Mouse (Mus musculus): ENCODE measurements around the gene Obp1a. TPM values are rescaled to one million over a fixed set of nuclear protein-coding genes. Genes with fewer than 3 reads are reported as not detected.

Gene Obp1a
- not detected for total RNA-seq (2021)

DNA sequence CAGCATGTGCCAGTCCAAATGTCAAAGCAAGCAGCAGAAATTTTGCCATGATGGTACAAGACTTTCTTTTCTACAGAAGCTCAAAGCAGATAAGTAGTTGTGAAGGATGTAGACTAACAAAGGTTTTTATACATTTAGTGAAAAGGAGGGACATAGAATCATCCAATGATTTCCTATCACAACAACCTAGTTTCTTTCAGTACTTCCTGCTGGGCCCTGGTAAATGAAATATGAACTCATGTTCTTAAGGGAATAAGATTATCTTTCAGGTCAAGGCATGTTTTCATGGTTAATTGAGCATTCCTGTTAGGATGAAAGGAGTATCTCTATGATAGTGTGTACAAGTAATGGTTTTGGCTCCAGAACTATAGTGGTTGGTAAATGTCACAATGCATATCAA lies at the start of gene Obp1a:
Gene Obp1a (minus strand): TSS at position 101 of the 400 bp plus-strand sequence.
- no peak for DNase-seq

DNA sequence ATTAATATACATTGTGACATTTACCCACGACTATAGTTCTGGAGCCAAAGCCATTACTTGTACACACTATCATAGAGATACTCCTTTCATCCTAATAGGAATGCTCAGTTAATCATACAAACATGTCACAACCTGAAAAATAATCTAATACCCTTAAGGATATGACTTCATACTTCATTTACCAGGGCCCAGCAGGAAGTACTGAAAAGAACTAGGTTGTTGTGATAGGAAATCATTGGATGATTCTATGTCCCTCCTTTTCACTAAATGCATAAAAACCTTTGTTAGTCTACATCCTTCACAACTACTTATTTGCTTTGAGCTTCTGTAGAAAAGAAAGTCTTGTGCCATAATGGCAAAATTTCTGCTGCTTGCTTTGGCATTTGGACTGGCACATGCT lies 34.0 kb upstream of the Obp1a start, which contains the start of gene Gm5938:
Gene Gm5938 (plus strand): TSS at position 301 of the 400 bp plus-strand sequence.
- DNase-seq: no peak

Other genes with a start within 250 kb of the Obp1a start
- gene Pbsn, start 237.8 kb downstream of the Obp1a start, total RNA-seq (2021): not detected
- not detected for gene Gm14744, start 226.6 kb downstream of the Obp1a start, total RNA-seq (2021)
- not detected for gene 5430402E10Rik, start 166.3 kb downstream of the Obp1a start, total RNA-seq (2021)
- gene Gm5938, start 34.1 kb upstream of the Obp1a start, total RNA-seq (2021): not detected
- not detected for gene Obp1b, start 95.4 kb upstream of the Obp1a start, total RNA-seq (2021)
- not detected for gene Gm14743, start 154.5 kb upstream of the Obp1a start, total RNA-seq (2021)